Comparison of ENCODE assay signal across 8 mouse cellular contexts in the genomic region with DNA sequence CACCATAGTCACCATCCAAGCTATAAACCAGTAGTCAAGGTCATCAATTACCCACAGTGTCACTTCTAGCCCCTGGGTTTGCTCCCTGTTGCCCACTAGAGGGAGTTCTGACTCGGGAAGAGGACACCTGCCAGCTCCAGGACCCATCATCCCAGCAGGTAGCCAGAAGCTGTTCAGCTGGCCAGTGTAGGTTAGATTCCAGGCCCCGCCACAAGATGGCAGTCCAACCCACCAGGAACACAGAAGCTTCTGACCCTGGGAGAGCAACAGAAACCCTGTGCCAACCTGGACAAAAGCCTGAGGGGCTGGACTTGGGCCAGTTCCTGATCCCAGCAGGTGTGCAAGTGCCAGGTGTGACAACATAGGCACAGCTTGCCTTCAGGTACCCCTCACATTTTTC. TPM values are rescaled to one million over a fixed set of nuclear protein-coding genes. Genes with fewer than 3 reads are reported as not detected.
DNase-seq lines count a peak whose midpoint lies in the region.

No protein-coding gene starts in this region.

- peak; percentile 91 for DNase-seq in A20 (ENCODE audit: low read depth, low spot score)
- DNase-seq in adrenal gland, adult (ENCODE audit: inconsistent age in 2 of 2, low spot score in 1 of 2), result peak; percentile 76 to 91
- DNase-seq in embryo, embryonic 10.5 days (ENCODE audit: low spot score), result peak; percentile 88
- DNase-seq in heart, adult 8-10 months (ENCODE audit: low spot score), result peak; percentile 60
- DNase-seq in kidney, postnatal 10 days, result peak; percentile 86
- DNase-seq in lung, adult 18-20 months, result peak; percentile 77 to 82
- peak; percentile 76 for DNase-seq in ovary, postnatal 36 days (ENCODE audit: low spot score)
- peak; percentile 81 for DNase-seq in thymus, postnatal 14 days

RNA-seq across cellular contexts. Expression of a gene that starts 3.2 kb away (rescaled TPM):
- total RNA-seq in heart, adult 8-10 months (2022), result under 1 TPM; 0.28 to 0.69 (median 0.39) TPM

RNA-seq across cellular contexts. Expression of a gene that starts 16.8 kb away (rescaled TPM):
- total RNA-seq in heart, adult 8-10 months (2022), result under 1 TPM in 3 of 4 experiments, not detected in 1; 0.12 to 0.16 (median 0.14) TPM

Comparison
In these comparisons a context has a peak if more than half of its experiments do, and no peak if none do; other contexts are left out.
1. Peak in every context shown above with its lines: DNase-seq.